Mouse (Mus musculus) fibroblast of lung, adult 2 months (primary cell): ENCODE data around the gene Mboat7.
A peak's percentile ranks its signal among the peaks of the same experiment; 100 is the strongest.

Source experiments
- DNase-seq: peaks from one replicate; pipeline ENCODE4 v3.0.0-alpha.2; 2011; ENCODE audit warnings: low read depth

The Mboat7 gene

GRCm38 (mm10) chr7:3692382-3692986, 839 bp downstream of the Mboat7 start, which contains the start of gene Tsen34:
TSS of gene Tsen34 (plus strand) at chr7:3692863.
- no peak for DNase-seq

- DNase-seq, result no peak
Measured at GRCm38 (mm10) chr7:3691919-3692318, 1.4 kb downstream of the Mboat7 start.

DNA sequence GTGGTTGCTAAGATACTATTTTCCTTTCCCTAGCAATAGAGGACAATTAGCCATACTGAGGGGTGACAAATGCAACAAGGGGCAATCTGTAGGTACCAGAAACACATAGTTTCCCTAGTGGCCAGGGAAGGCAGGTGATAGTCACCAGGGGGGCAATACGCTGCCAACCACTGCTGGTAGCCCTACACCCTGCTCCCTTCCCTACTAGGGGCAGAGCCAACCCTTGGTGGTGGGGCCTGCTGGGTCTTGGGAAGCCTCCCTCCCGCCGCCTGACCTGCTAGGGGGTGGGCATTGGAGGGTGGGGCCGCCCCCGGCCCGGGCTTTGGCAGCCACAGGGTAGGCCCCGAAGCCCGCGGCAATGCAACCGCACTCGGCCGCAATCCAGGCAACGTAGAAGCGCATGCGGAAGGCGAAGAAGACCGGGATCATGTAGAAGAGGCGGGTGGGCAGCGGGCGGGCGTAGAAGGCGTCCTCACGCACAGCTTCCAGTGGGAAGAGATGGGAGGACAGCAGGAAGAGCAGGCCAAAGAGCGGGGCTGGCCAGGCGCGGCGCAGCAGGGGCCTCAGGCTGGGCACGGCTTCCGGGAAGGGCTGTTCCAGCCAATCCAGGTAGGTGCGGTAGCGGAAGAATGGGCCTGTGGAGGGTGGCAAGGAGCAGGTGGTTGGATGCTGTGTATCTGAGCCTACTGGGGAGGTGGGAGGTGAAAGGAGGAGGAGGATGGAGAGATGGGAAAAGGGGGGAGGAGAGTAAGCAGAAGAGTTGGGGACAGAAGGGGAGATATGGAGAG, 7.7 kb downstream of the Mboat7 start:
- DNase-seq, result no peak

GRCm38 (mm10) chr7:3684698-3685097, 8.6 kb downstream of the Mboat7 start:
- no peak for DNase-seq

GRCm38 (mm10) chr7:3683908-3684550, 9.3 kb downstream of the Mboat7 start:
- no peak for DNase-seq

GRCm38 (mm10) chr7:3677342-3677741, 16.0 kb downstream of the Mboat7 start, which contains the start of gene Tmc4:
TSS of gene Tmc4 (minus strand) at chr7:3677553.
- DNase-seq, result no peak

DNA sequence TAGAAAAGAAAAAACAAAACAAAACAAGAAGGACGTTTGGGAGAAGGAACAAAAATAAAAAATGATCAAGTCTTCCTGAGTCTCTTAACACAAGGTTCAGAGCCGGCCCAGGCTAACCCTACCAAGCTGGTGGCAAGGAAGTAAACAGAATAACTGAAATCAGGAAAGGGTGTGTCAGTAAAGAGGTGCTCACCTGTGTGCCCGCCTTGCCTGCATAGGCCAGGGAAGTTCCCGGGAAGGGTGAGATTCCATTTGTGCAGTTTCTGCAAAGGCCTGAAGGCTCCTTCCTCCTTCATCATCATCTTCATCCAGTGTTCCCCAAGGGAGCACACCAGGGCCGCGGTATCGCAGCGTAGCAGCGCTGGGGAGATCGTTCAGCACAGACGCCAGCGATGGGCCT, 17.0 kb downstream of the Mboat7 start:
- no peak for DNase-seq

GRCm38 (mm10) chr7:3675228-3675548, 18.1 kb downstream of the Mboat7 start:
- DNase-seq, result no peak

DNA sequence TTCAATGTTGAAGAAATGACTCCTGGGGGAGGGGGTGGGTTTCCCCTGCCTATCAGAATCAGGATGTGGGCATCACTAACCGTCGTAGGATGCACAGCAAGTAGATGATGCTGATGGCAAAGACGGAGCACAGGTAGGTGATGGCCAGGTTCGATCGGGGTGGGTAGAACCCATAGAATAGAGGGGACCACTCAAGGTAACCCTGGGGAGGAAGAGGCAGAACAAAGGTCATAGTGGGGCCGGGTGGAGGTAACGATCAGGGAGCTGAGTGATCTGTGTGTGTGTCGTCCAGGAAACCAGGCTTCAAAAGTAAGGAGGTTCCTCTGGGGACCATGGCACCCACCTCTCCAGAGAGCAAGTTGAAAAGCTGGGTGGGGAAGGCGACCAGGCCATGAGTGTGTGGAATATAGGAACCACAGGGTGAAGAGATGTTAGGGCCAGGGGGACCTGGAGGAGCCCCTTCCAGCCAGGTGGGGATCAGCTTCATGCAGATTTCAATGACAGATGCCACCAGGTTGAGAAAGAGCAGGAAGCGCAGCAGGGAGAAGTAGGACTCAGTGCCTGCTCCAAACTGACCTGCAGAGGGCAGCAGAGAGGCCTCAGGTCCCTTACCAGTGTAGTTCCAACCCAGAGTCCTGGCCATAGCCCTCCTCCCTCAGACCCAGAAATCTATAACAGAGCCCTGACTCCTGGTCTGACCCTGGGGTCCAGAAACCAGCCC, 18.7 kb downstream of the Mboat7 start:
- peak; percentile 9 for DNase-seq

GRCm38 (mm10) chr7:3666921-3667391, 26.4 kb downstream of the Mboat7 start:
- no peak for DNase-seq

DNA sequence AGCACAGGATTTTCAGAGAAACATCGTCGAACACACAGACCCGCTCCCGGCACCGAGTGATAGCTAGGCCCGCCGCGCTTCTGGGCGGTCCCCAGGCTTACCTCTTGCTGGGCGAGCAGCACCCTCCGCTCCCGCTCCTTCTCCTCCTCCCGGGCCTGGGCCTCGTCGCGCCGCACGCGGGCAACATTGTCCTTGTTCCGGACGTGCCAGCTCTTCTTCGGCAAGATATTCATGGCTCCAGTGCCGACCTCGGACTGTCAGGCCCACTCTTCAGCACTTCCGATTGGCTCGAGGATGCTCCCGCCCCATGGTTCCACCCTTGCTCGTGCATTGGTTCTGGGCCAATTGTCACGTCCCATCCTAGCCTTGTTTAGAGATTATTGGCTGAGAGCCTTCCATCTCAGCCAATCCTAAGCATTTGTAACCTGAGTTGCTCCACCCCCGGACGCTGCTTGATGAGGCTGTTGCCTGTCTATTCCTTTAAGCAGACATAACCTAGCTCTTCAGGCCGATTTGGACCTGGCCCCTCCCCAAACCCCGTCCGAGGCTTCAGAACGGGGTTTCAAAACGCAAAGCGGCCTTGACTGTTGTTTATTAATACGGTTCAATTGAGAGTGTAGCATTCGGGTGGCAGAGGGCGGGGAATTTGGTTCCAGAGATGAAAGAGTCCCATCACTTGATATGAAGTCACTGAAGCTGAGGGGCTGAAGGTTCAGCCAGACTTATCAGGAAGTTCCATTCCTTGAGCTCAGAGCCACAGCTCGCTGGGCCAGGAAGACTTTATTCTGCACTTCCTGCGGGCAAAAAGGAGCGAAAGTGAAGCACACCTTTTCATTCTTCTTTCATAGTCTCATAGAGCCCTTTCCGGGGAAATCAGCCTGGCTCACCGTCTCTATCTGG, 27.9 kb downstream of the Mboat7 start, which contains the start of gene Leng1:
TSS of gene Leng1 (minus strand) at position 626 of the 900 bp plus-strand sequence.
- DNase-seq, result peak; percentile 99

DNA sequence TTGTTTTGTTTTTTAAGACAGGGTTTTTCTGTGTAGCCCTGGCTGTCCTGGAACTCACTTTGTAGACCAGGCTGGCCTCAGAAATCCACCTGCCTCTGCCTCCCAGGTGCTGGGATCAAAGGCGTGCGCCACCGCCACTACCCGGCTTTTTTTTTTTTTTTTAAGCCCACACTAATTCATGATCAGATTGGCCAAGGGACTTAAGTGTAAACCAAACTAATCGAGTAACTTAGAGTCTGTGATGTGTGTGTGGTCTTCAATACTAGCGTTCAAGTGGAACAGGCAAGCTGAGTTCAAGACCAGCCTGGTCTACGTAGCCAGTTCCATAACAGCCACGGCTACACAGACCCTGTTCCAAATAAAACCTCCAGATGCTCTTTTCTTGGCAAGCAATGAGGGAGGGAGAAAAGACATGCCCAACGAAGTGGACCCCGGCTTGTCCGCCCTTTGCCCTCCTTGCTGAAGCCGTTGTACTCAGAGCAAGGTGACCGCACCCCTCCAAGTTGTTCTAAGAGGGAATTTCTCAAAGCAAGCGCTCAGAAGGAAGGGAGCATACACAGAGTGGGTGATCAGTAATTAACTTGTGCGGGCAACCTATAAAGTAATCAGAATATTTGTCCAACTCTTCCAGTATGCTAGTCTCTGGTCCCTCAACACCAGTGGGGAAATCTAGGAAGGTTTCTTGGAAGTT, 28.7 kb downstream of the Mboat7 start:
- no peak for DNase-seq

GRCm38 (mm10) chr7:3658578-3658977, 34.7 kb downstream of the Mboat7 start:
- DNase-seq, result no peak

DNA sequence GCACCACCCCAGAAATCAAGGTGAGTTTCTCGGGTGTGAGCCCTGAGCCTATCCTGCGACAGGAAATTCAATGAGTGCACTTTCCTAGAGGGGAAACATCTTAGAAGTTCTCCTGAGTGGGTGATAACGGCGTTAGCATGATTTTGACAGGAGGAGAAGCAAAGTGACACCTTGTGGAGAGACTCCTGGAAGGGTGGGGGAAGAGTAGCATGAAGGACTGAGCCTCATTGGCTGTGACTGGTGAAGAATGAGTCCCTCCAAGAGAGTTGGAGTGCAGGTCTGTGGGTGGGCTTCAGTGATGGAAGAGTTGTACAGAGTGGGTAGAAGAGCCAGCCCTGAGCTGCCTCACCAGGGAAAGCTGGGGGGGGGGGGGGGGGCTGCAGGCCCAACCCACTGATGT, 36.4 kb downstream of the Mboat7 start:
- no peak for DNase-seq

GRCm38 (mm10) chr7:3646641-3647040, 46.7 kb downstream of the Mboat7 start:
- no peak for DNase-seq

- no peak for DNase-seq
Measured at GRCm38 (mm10) chr7:3646188-3646587, 47.1 kb downstream of the Mboat7 start.

- DNase-seq, result no peak
Measured at GRCm38 (mm10) chr7:3645488-3646025, 47.8 kb downstream of the Mboat7 start.

DNA sequence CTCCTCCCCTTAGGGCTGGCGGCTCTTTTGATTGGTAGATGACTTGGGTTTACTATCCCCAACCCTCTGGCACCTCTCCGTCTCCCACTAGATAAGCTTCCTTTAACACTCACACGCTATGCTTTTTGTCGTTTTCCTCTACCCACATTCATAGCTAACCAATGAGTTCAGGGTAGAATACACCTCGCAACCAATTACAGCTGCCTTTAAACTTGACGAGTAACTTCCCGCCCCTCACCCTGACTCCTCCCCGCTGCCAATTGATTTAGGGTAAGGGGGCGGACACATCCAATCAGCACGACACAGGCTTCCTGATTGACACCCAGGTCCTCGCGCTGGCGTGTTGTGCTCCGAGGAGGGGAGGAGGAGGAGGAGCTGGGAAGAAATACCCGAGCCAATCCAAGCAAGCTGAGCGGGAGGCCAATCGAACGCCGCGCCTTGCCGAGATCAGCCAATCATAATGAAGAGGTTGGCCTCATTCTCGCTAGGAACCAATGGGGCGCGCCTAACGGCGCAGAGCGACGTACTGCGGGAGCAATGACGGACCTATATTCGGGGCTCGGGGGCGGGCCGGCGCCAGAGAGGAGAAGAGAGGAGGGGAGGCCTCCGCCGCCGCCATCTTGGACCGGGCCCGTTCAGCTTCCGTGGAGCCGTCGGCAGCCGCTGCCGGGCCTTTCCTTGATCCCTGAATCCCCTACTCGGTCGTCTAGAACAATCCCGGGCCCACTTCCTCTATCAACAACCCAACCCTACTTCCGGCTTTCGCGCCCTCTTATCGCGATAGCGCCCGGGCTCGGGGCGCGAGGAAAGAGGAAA, 48.4 kb downstream of the Mboat7 start, which contains the start of gene Cnot3:
TSS of gene Cnot3 (plus strand) at position 597 of the 816 bp plus-strand sequence.
- DNase-seq, result peak; percentile 100

GRCm38 (mm10) chr7:3644348-3644671, 49.0 kb downstream of the Mboat7 start:
- DNase-seq, result no peak
